Mouse (Mus musculus) cerebellum, adult 9-11 months (tissue): ENCODE data around the gene Bri3bp.
A peak's percentile ranks its signal among the peaks of the same experiment; 100 is the strongest.
"Not testable (repeated sequence)": the region's sequence is repeated elsewhere in the genome, so short reads cannot be mapped to it uniquely, and the experiment has no call there.

Experiments
- DNase-seq: peaks from one replicate; pipeline ENCODE4 v3.0.0; 2022

The Bri3bp gene

GRCm38 (mm10) chr5:125486088-125486487, 44.7 kb downstream of the Bri3bp start:
- DNase-seq = no peak

- DNase-seq = peak; percentile 88
These were observed 46.2 kb downstream of the Bri3bp start for GRCm38 (mm10) chr5:125487375-125488115.

- DNase-seq = no peak
These were observed 46.7 kb downstream of the Bri3bp start for GRCm38 (mm10) chr5:125488116-125488455.

- DNase-seq = not testable (repeated sequence)
These were observed 47.6 kb downstream of the Bri3bp start for GRCm38 (mm10) chr5:125488953-125489352.

GRCm38 (mm10) chr5:125491107-125491506, 49.7 kb downstream of the Bri3bp start:
- DNase-seq = peak; percentile 85

- no peak for DNase-seq
These were observed 51.2 kb downstream of the Bri3bp start for GRCm38 (mm10) chr5:125492379-125493092.

GRCm38 (mm10) chr5:125493093-125493423, 51.7 kb downstream of the Bri3bp start:
- DNase-seq = no peak

- no peak for DNase-seq
These were observed 54.3 kb downstream of the Bri3bp start for GRCm38 (mm10) chr5:125495655-125496054.

GRCm38 (mm10) chr5:125497821-125498600, 56.6 kb downstream of the Bri3bp start:
- DNase-seq = peak; percentile 84

- no peak for DNase-seq
These were observed 60.1 kb downstream of the Bri3bp start for GRCm38 (mm10) chr5:125501505-125501904.

- no peak for DNase-seq
These were observed 60.8 kb downstream of the Bri3bp start for GRCm38 (mm10) chr5:125502186-125502585.

GRCm38 (mm10) chr5:125503628-125504027, 62.3 kb downstream of the Bri3bp start:
- no peak for DNase-seq

GRCm38 (mm10) chr5:125504692-125505091, 63.3 kb downstream of the Bri3bp start:
- no peak for DNase-seq

GRCm38 (mm10) chr5:125505968-125506367, 64.6 kb downstream of the Bri3bp start:
- no peak for DNase-seq

- DNase-seq = no peak
These were observed 66.2 kb downstream of the Bri3bp start for GRCm38 (mm10) chr5:125507582-125507981.

GRCm38 (mm10) chr5:125508006-125508405, 66.6 kb downstream of the Bri3bp start:
- no peak for DNase-seq

- DNase-seq = peak; percentile 52
These were observed 68.2 kb downstream of the Bri3bp start for GRCm38 (mm10) chr5:125509541-125509940.
